Mouse (Mus musculus): Measurements from ENCODE around the gene Ldb1.

The Ldb1 gene

DNA sequence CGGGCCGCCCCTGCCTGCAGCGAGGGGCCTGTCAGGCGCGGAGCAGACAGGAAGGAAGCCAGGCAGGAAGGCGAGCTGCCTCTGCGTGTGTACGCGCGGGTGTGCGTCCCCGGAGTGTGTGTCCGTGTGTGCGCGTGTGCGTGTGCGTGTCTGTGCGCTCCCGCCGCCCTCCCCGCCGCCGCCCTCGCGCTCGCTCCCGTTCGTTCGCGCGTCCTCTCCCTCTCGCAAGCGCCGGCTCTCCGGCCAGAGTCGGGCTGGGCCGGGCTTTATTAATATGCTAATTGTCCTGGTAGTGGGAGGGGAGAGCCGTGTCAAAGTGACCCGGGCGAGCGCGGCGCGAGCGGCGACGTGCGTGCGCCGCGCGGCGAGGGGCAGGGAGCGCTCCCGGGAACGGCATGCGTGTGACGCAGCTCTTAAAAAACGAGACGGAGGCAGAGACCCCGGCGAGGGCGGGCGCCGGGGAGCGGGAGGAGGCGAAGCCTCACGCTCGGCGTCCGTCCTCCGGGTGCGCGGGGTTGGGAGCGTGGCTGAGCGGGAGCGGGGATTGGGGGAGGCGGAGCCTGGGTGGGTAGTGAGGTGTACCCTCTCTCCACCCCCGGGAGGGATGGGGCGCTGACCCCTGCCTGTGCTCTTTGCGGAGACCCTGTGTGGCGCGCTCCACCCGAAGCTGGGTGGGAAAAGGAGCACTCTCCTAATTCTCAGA, at the start of gene Ldb1:
Ldb1 (minus strand) TSS at position 222 of the 703 bp plus-strand sequence.
- CTCF ChIA-PET = interaction anchor here (1.0 kb wide), 1 partner anchor 11 kb away, joined by 3 read pairs; no protein-coding TSS in a partner anchor

GRCm38 (mm10) chr19:46094144-46094543, 49.1 kb upstream of the Ldb1 start:
- CTCF ChIA-PET = no interaction called here

- CTCF ChIA-PET = no interaction called here
Observed at GRCm38 (mm10) chr19:46091641-46092040, 46.6 kb upstream of the Ldb1 start.

GRCm38 (mm10) chr19:46087871-46088270, 42.9 kb upstream of the Ldb1 start:
- CTCF ChIA-PET = interaction anchor here (0.5 to 0.7 kb wide), 3 partner anchors 37 to 383 kb away, joined by 3 to 11 read pairs (median 3); no protein-coding TSS in a partner anchor

GRCm38 (mm10) chr19:46086337-46086736, 41.3 kb upstream of the Ldb1 start:
- CTCF ChIA-PET = interaction anchor here (0.6 kb wide), 1 partner anchor 909 kb away, joined by 10 read pairs; no protein-coding TSS in a partner anchor

DNA sequence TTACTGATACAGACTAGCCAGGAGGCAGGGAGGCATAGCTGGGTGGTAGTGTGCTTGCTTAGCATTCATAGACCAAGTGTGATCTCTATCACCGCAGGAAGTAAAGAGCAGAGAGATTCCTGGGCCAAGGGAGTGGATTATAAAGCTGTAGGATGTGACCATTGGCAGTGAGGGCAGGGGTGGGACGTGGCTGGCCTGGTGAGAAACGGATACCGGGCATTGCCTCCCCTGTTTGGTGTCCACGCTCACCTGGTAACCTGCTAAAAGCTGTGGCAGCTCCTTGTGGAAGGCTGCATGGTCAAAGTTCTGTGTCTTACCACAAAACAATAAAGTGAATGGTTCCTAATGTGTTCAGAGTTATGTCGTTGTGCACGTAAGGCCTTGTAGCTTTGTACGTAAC, 40.2 kb upstream of the Ldb1 start:
- CTCF ChIA-PET = no interaction called here

GRCm38 (mm10) chr19:46078535-46078934, 33.5 kb upstream of the Ldb1 start:
- CTCF ChIA-PET = no interaction called here

GRCm38 (mm10) chr19:46075616-46076607, 30.9 kb upstream of the Ldb1 start, which contains the start of gene Nolc1:
TSS of gene Nolc1 (plus strand) at chr19:46075863.
- CTCF ChIA-PET = interaction anchor here (0.6 to 0.9 kb wide), 3 partner anchors 13 to 435 kb away, joined by 4 to 5 read pairs (median 4); no protein-coding TSS in a partner anchor

DNA sequence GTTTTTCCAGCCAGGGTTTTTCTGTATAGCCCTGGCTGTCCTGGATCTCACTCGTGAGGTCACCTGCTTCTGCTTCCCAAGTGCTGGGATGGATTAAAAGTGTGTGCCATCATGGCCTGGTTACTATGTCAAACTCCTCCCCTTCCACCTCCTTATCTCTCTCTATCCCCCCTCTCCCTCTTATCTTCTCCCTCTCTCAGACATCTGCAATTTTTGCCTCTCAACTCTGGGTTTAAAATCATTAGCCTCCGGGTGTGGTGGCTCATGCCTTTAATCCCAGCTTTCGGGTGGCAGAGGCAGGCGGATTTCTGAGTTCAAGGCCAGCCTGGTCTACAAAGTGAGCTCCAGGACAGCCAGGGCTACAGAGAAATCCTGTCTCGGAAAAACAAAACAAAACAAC, 29.3 kb upstream of the Ldb1 start:
- CTCF ChIA-PET = interaction anchor here (0.6 to 1.0 kb wide), 3 partner anchors 9 to 254 kb away, joined by 4 to 7 read pairs (median 4); no protein-coding TSS in a partner anchor

DNA sequence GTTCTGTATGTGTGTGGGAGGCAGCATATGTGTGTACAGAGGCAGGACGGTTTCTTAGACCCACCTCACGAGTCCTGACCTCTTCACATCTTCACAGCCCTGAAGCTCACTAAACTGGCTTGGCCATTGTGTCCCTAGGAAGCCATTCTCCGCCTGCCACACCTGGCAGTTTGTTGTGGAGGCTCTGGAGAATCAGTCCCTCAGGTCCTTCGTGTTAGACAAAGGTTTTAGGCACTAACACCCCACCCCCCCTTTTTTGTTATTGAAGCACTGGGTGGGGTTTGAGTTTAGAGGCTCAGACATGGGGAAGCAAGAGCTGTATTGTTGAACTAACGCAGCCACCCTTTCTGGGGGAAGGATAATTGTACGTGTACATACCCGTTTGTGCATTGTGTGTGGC, 28.3 kb upstream of the Ldb1 start:
- CTCF ChIA-PET = no interaction called here

DNA sequence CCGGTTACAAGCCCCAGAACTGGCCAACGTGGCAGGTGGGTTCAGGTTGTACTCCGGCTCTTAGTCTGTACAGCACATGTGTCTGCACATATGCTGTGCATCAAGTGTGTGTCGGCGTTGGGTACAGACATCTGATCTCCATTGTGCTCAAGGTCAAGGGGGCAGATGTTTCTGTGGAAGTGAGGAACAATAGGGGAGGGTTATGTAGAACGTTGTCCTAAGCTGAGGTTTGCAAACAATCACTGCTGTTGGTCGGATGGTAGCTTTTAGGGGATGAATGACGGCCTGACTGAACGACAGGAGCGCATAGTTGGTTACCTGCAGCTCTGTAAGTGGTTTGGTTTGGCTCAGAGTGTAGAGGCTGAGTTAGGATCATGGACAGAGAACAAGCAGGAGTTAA, 23.0 kb upstream of the Ldb1 start:
- CTCF ChIA-PET = no interaction called here

DNA sequence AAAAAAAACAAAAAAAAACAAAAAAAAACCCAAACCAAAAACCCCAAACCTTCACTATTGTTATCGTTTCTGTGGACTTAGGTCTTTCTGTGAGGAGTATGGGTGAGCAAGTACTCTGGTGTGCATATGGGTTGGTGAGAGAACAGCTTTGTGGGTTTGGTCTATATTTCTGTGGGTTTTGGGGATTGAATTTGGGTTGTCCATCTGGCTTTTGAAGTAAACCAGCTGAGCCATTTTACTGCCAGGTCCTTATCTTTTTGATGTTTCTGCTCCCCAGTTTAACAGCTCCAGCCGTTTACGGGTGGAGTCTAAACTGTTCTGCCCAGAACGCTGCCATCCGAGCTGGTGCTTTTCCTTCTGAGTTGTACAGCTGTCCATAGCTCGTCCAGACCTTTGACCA, 15.8 kb upstream of the Ldb1 start:
- CTCF ChIA-PET = interaction anchor here (0.6 kb wide), 1 partner anchor 14 kb away, joined by 7 read pairs; no protein-coding TSS in a partner anchor

DNA sequence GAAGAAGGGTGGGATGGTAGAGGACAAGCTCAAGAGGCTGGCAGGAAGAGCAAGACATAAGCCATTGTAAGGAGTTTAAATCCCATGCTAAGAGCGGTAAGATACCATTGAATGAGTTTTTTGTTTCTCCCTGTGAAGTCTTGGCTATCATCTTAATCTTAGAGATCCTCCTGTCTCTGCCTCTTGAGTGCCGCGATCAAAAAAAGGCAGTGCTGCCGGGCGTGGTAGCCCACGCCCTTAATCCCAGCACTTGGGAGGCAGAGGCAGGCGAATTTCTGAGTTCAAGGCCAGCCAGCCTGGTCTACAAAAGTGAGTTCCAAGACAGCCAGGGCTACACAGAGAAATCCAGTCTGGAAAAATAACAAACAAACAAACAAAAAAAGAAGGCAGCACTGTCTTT, 13.5 kb upstream of the Ldb1 start:
- CTCF ChIA-PET = no interaction called here

DNA sequence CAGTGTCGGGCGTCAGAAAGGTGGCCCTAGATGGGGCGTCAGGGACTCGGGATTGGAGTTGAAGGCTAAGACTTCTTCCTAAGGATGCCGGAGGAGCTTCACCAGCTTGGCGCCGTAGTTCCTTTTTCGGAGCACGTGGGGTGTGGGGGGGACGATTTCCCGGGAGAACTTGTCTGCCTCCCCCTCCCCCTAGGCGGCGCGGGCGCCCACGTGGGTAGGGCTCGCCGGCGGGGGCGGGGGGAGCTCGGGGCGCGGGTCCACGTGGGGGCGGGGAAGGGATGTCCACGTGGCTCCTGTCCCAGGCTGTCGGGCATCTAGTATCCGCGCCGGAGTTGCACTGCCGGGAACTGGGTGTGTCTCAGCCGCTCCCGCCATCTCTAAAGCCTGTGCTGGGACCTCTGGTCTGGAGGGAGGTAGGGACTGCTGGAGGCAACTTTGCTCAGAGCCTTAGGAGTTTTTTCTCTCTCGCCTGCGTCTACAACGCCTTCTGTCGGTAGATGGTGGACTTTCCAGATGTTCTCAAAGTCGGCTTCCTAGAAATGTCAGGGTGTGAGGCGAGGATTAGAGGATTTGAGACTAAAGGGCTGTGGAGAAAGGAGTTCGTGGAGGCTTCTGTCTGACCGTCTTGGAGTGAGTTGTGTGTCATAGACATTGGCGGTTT, 12.1 kb upstream of the Ldb1 start:
- CTCF ChIA-PET = no interaction called here

- CTCF ChIA-PET = interaction anchor here (0.8 to 1.1 kb wide), 3 partner anchors 11 to 204 kb away, joined by 3 to 4 read pairs (median 3); no protein-coding TSS in a partner anchor
Observed at GRCm38 (mm10) chr19:46056388-46056946, 11.5 kb upstream of the Ldb1 start.

DNA sequence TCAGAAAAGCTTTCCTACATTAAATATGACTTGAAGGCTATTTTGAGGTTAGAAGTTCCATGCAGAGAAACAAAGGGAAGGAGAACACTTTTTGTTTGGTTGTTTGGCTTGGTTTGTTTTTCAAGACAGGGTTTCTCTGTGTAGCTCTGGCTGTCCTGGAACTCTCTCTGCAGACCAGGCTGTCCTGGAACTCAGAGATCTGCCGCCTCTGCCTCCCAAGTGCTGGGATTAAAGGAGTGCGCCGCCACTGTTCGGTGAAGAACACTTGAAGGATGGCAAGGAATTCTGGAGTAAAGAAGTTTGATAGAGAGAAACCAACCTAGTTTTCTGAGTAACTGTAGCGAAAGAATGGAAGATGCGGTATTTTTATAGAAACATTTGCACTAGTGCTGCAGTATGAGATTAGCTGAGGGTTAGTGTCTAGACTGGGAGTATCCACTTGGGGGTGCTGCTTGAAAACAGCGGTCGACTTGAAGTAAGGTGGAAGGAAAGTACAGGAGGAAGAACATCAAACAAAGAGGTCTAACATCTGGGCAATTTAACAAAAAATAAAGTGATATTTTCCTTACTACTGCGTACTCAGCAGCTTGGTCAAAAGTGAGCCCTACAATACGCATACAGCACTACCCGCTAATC, 10.9 kb upstream of the Ldb1 start:
- CTCF ChIA-PET = interaction anchor here (0.6 to 1.1 kb wide), 4 partner anchors 10 to 204 kb away, joined by 3 to 5 read pairs (median 4); no protein-coding TSS in a partner anchor

GRCm38 (mm10) chr19:46050462-46050861, 5.4 kb upstream of the Ldb1 start:
- CTCF ChIA-PET = interaction anchor here (0.7 kb wide), 1 partner anchor 342 kb away, joined by 14 read pairs; no protein-coding TSS in a partner anchor

DNA sequence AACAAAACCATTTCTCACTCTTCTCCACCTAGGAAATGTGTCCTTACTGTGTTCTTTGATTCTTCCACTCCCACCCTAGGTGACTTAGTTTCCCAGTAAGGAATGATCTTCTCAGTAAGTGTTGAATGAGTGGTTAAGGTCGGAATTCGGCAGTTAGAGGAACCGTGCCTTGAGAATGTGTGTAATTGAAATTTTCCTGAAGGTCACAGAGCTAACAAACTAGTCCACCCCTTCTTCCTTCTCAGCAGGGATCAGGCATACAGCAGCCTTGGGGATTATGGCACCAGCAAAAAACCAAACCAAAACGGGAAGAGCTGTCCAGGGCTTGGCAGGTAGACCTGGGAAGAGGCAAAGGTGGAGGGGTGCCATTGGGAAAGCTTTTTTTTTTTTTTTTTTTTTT, 4.1 kb upstream of the Ldb1 start:
- CTCF ChIA-PET = interaction anchor here (0.7 kb wide), 1 partner anchor 1274 kb away, joined by 16 read pairs; no protein-coding TSS in a partner anchor

GRCm38 (mm10) chr19:46047426-46047825, 2.4 kb upstream of the Ldb1 start:
- CTCF ChIA-PET = interaction anchor here (0.6 kb wide), 1 partner anchor 396 kb away, joined by 3 read pairs; no protein-coding TSS in a partner anchor

GRCm38 (mm10) chr19:46046621-46047025, 1.6 kb upstream of the Ldb1 start:
- CTCF ChIA-PET = no interaction called here

Data from spleen, embryonic (tissue).